Mouse (Mus musculus): ENCODE results near the gene Dop1b. TPM values are rescaled to one million over a fixed set of nuclear protein-coding genes. Genes with fewer than 3 reads are reported as not detected.

Gene Dop1b
- polyA plus RNA-seq, 1 experiment from 2014 or later: 36.9 TPM

DNA sequence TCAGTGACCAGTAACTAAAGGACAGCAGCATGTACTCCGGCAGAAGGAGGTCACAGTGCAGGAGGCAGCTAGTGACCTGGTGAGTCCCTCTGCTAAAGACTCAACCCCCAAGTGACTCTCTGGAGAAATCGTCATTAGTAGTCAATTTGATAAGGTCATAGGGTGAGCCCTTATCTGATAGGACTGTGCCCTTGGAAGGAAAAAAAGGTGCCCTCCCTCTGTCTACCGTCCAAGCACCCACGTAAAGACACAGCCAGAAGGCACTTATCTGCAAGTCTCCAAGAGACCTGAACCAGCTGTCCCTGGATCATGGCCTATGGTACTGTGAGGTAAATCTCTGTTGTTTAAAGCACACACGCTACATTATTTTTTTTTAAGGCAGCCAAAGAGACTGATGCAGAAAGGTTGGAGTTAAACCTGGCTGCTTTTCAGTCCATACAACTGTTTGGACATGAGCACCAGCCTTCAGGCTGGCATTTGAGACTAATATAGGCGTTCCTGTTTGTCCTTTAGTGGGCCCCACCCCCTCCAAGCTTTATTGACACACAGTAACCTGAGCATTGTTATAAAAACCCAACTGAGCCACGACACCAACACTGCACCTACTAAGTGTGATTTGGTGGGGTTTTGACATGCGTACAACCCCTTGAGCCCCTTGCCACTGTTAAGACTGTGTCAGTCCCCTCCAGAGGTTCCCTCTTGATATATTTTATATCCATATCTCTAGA, 13.9 kb downstream of the Dop1b start:
- ATAC-seq: no peak
- Histone ChIP-seq H3K9me3 (ENCODE audit: control insufficient read depth, low read length) (no peaks in the 10 kb centered on the region), H3K27me3 (replicated peaks; ENCODE audit: control insufficient read depth, insufficient read depth, low read length) (no peaks in the 10 kb centered on the region), H3K4me2 (ENCODE audit: low read length) (no peak overlapping the region), H3K36me3 (ENCODE audit: control insufficient read depth, insufficient read depth, low read length) (0 out of 2 replicates have a peak, but pooled peaks cover 4% of the 10 kb centered on the region), H3K27ac (ENCODE audit: low read depth, low read length) (no peak overlapping the region), H3K4me1 (ENCODE audit: control insufficient read depth, insufficient read depth, low read depth, low read length) (peaks cover 6% of the 10 kb centered on the region; the same call in 1 of the 2 replicates), H3K9ac (ENCODE audit: low read depth, low read length) (no peak overlapping the region), H3K4me3 (ENCODE audit: low read length) (no peak overlapping the region)
- WGBS: 73% methylated on average over 8 of the region's 8 CpGs

- 91% methylated on average over 4 of the region's 4 CpGs for WGBS
- Histone ChIP-seq H3K27me3 (replicated peaks; ENCODE audit: control insufficient read depth, insufficient read depth, low read length) (no peaks in the 10 kb centered on the region), H3K4me2 (ENCODE audit: low read length) (no peak overlapping the region), H3K9me3 (ENCODE audit: control insufficient read depth, low read length) (no peaks in the 10 kb centered on the region), H3K36me3 (ENCODE audit: control insufficient read depth, insufficient read depth, low read length) (0 out of 2 replicates have a peak, but pooled peaks cover 4% of the 10 kb centered on the region), H3K27ac (ENCODE audit: low read depth, low read length) (no peak overlapping the region), H3K4me1 (ENCODE audit: control insufficient read depth, insufficient read depth, low read depth, low read length) (peaks cover 6% of the 10 kb centered on the region; the same call in 1 of the 2 replicates), H3K4me3 (ENCODE audit: low read length) (no peak overlapping the region), H3K9ac (ENCODE audit: low read depth, low read length) (no peak overlapping the region)
- no peak for ATAC-seq
Measured at GRCm38 (mm10) chr16:93726186-93726585, 14.5 kb downstream of the Dop1b start.

DNA sequence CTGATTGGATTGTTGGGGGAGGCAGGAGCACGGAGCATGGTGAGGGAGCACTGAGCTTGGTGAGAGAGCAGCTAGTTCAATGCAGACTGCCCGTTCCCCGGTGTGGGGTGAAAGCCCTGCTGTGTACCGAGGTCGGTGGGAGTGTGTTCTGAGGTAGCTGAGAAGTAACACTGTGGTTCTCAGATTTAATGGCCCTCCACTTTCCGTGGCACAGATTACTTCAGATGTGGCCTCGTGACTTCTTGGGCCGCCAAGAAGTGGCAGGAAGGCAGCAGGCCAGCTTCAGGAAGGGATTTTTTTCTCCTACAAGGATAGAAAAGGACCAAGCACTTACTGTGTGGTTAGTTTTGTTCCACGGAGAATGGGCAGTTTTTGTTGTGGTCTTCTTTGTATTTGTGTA, 17.0 kb downstream of the Dop1b start:
- H3K9me3 ChIP-seq (ENCODE audit: control insufficient read depth, low read length): no peaks in the 10 kb centered on the region
- ATAC-seq: no peak
- no peak overlapping the region for H3K27ac ChIP-seq (ENCODE audit: low read depth, low read length)
- peaks cover 6% of the 10 kb centered on the region; the same call in 1 of the 2 replicates for H3K4me1 ChIP-seq (ENCODE audit: control insufficient read depth, insufficient read depth, low read depth, low read length)
- H3K9ac ChIP-seq (ENCODE audit: low read depth, low read length): no peak overlapping the region
- no peaks in the 10 kb centered on the region for H3K27me3 ChIP-seq (replicated peaks; ENCODE audit: control insufficient read depth, insufficient read depth, low read length)
- peaks cover 4% of the 10 kb centered on the region; the same call in 1 of the 2 replicates for H3K36me3 ChIP-seq (ENCODE audit: control insufficient read depth, insufficient read depth, low read length)
- H3K4me3 ChIP-seq (ENCODE audit: low read length): no peak overlapping the region
- 78% methylated on average over 9 of the region's 9 CpGs for WGBS
- no peak overlapping the region for H3K4me2 ChIP-seq (ENCODE audit: low read length)

GRCm38 (mm10) chr16:93729801-93730721, 18.4 kb downstream of the Dop1b start:
- Histone ChIP-seq H3K36me3 (ENCODE audit: control insufficient read depth, insufficient read depth, low read length) (peaks cover 4% of the 10 kb centered on the region; the same call in 1 of the 2 replicates), H3K9ac (ENCODE audit: low read depth, low read length) (no peak overlapping the region), H3K4me1 (ENCODE audit: control insufficient read depth, insufficient read depth, low read depth, low read length) (peaks cover 6% of the 10 kb centered on the region; the same call in 1 of the 2 replicates), H3K27me3 (replicated peaks; ENCODE audit: control insufficient read depth, insufficient read depth, low read length) (no peaks in the 10 kb centered on the region), H3K4me3 (ENCODE audit: low read length) (no peak overlapping the region), H3K9me3 (ENCODE audit: control insufficient read depth, low read length) (no peaks in the 10 kb centered on the region), H3K27ac (ENCODE audit: low read depth, low read length) (peak overlapping the region; percentile 36), H3K4me2 (ENCODE audit: low read length) (no peak overlapping the region)
- peak; percentile 85 for ATAC-seq
- WGBS: 66% methylated on average over 23 of the region's 23 CpGs

GRCm38 (mm10) chr16:93731310-93731709, 19.6 kb downstream of the Dop1b start:
- Histone ChIP-seq H3K4me1 (ENCODE audit: control insufficient read depth, insufficient read depth, low read depth, low read length) (peaks cover 6% of the 10 kb centered on the region; the same call in 1 of the 2 replicates), H3K4me2 (ENCODE audit: low read length) (no peak overlapping the region), H3K9ac (ENCODE audit: low read depth, low read length) (no peak overlapping the region), H3K27me3 (replicated peaks; ENCODE audit: control insufficient read depth, insufficient read depth, low read length) (no peaks in the 10 kb centered on the region), H3K9me3 (ENCODE audit: control insufficient read depth, low read length) (no peaks in the 10 kb centered on the region), H3K4me3 (ENCODE audit: low read length) (no peak overlapping the region), H3K27ac (ENCODE audit: low read depth, low read length) (no peak overlapping the region), H3K36me3 (ENCODE audit: control insufficient read depth, insufficient read depth, low read length) (no peaks in the 10 kb centered on the region; the same call in 1 of the 2 replicates)
- ATAC-seq: no peak
- 94% methylated on average over 8 of the region's 8 CpGs for WGBS

DNA sequence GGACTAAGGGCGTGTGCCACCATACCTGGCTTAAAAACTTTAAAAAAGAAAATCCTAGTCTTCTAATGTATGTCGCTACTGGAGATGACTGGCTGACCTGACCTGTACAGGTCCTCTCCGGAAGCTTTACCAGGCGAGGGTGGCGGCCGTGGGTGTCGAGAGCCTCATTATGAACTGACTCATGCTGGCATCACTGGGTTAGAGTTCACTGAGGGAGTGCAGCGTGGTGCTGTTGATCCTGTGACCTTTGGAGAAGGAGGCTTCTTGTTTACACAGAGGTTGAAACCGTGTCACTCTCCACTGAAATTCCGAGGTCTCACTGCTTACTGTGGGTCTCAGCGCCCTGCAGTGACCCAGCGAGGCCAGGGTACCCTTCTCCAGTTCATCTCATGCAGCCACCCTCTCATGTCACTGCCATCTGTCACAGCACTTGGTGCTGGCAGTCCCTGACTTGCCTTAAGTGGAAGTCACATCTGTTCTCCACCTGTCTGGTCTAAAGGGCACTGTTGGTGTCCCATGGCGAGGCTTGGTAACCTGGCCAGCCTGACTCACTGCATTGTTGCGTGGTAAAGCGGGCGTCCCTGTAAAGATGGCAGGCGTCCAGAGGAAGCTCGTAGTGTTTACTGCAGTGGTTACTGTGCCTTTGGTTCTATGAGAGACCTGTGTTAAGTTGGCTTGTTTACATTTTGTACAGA, 21.3 kb downstream of the Dop1b start:
- no peak overlapping the region for H3K9ac ChIP-seq (ENCODE audit: low read depth, low read length)
- H3K36me3 ChIP-seq (ENCODE audit: control insufficient read depth, insufficient read depth, low read length): no peaks in the 10 kb centered on the region; the same call in 1 of the 2 replicates
- no peak for ATAC-seq
- no peaks in the 10 kb centered on the region for H3K9me3 ChIP-seq (ENCODE audit: control insufficient read depth, low read length)
- H3K27ac ChIP-seq (ENCODE audit: low read depth, low read length): no peak overlapping the region
- no peak overlapping the region for H3K4me2 ChIP-seq (ENCODE audit: low read length)
- 81% methylated on average over 18 of the region's 18 CpGs for WGBS
- H3K4me3 ChIP-seq (ENCODE audit: low read length): no peak overlapping the region
- H3K27me3 ChIP-seq (replicated peaks; ENCODE audit: control insufficient read depth, insufficient read depth, low read length): no peaks in the 10 kb centered on the region
- peaks cover 6% of the 10 kb centered on the region; the same call in 1 of the 2 replicates for H3K4me1 ChIP-seq (ENCODE audit: control insufficient read depth, insufficient read depth, low read depth, low read length)

DNA sequence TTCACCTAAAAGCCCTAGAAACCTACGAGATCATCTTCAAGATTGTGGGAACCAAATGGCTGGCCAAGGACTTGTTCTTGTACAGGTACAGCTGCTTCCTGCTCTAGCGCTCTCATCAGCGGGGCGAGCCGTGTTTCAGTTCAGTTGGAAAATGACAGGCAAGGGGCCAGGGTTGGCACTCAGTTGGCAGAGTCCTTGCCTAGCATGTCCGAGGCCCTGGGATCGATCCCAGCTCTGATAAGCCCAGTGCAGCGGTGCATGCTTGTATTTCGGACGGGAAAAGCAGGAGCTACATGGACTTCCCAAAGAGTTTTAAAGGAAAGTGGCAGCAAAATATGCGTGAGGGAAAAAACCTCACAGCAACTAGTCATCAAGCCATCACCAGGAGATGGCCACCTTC, 27.5 kb downstream of the Dop1b start:
- no peaks in the 10 kb centered on the region for H3K27me3 ChIP-seq (replicated peaks; ENCODE audit: control insufficient read depth, insufficient read depth, low read length)
- H3K27ac ChIP-seq (ENCODE audit: low read depth, low read length): no peak overlapping the region
- H3K4me2 ChIP-seq (ENCODE audit: low read length): no peak overlapping the region
- no peak for ATAC-seq
- H3K9ac ChIP-seq (ENCODE audit: low read depth, low read length): no peak overlapping the region
- WGBS: 92% methylated on average over 11 of the region's 11 CpGs
- H3K4me1 ChIP-seq (ENCODE audit: control insufficient read depth, insufficient read depth, low read depth, low read length): no peaks in the 10 kb centered on the region
- H3K4me3 ChIP-seq (ENCODE audit: low read length): no peak overlapping the region
- no peaks in the 10 kb centered on the region for H3K9me3 ChIP-seq (ENCODE audit: control insufficient read depth, low read length)
- peaks cover 8% of the 10 kb centered on the region for H3K36me3 ChIP-seq (ENCODE audit: control insufficient read depth, insufficient read depth, low read length)

DNA sequence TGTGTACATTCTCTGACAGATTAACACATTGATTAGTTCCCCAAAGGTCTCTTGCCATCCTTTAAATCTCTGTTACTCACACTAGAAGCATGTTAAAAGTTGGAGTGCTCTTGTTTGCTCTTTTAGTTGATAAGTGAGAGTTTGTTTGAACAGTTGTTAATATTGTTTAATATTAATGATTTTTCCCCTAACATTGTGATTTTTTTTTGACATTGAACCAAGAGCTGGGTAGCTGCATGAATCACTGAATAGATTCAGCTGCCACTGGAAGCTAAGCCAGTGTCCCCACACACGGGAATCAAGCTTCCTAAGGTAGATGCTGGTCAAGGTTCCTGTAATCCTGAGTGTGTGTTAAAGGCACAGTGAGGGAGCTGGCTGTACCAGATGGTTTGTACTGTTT, 31.2 kb downstream of the Dop1b start:
- H3K4me1 ChIP-seq (ENCODE audit: control insufficient read depth, insufficient read depth, low read depth, low read length): no peaks in the 10 kb centered on the region
- H3K36me3 ChIP-seq (ENCODE audit: control insufficient read depth, insufficient read depth, low read length): peaks cover 11% of the 10 kb centered on the region
- no peaks in the 10 kb centered on the region for H3K27me3 ChIP-seq (replicated peaks; ENCODE audit: control insufficient read depth, insufficient read depth, low read length)
- H3K9ac ChIP-seq (ENCODE audit: low read depth, low read length): no peak overlapping the region
- WGBS: 77% methylated on average over 1 of the region's 1 CpGs
- no peak overlapping the region for H3K4me2 ChIP-seq (ENCODE audit: low read length)
- H3K4me3 ChIP-seq (ENCODE audit: low read length): no peak overlapping the region
- no peaks in the 10 kb centered on the region for H3K9me3 ChIP-seq (ENCODE audit: control insufficient read depth, low read length)
- H3K27ac ChIP-seq (ENCODE audit: low read depth, low read length): no peak overlapping the region
- no peak for ATAC-seq
